Mouse (Mus musculus) hindbrain, embryonic 14.5 days (tissue): ENCODE data around the gene Psen2. TPM values are rescaled to one million over a fixed set of nuclear protein-coding genes. Genes with fewer than 3 reads are reported as not detected.

Source experiments
- ATAC-seq: fragments of 200-750 bp; cut with Nextera tagmentation; 2 replicates; pipeline ENCODE4 v1.8.0; 2017; ENCODE audit warnings: moderate number of reproducible peaks, mild to moderate bottlenecking, moderate TSS enrichment, moderate library complexity; ENCODE audit not compliant: low FRiP score
- DNase-seq: peaks from one replicate; pipeline ENCODE4 v3.0.0-alpha.2; 2015; ENCODE audit warnings: low spot score
- H3K27ac ChIP-seq: fragments of 300-500 bp; sonication (generic); 2 replicates; pipeline ENCODE4 v1.5.1; 2014; ENCODE audit warnings: mild to moderate bottlenecking, moderate library complexity
- H3K27me3 ChIP-seq: fragments of 300-500 bp; sonication (generic); 2 replicates; pipeline ENCODE4 v1.6.1; 2014; ENCODE audit warnings: mild to moderate bottlenecking, low read length, mixed read lengths; ENCODE audit not compliant: control insufficient read depth, insufficient read depth
- H3K36me3 ChIP-seq: fragments of 300-500 bp; sonication (generic); replicated peaks from 2 replicates; pipeline ENCODE4 v1.6.1; 2014; ENCODE audit not compliant: control insufficient read depth, insufficient read depth
- H3K4me1 ChIP-seq: fragments of 300-500 bp; sonication (generic); replicated peaks from 2 replicates; pipeline ENCODE4 v1.6.1; 2014; ENCODE audit warnings: antibody characterized with exemption, low read length, mixed read lengths; ENCODE audit not compliant: control insufficient read depth, insufficient read depth
- H3K4me2 ChIP-seq: fragments of 300-500 bp; sonication (generic); replicated peaks from 2 replicates; pipeline ENCODE4 v1.6.1; 2014; ENCODE audit warnings: mild to moderate bottlenecking, moderate library complexity
- H3K4me3 ChIP-seq: fragments of 300-500 bp; sonication (generic); replicated peaks from 2 replicates; pipeline ENCODE4 v1.5.1; 2014; ENCODE audit warnings: mild to moderate bottlenecking, low read length
- H3K9ac ChIP-seq: fragments of 300-500 bp; sonication (generic); 2 replicates; pipeline ENCODE4 v1.6.1; 2014
- H3K9me3 ChIP-seq: fragments of 300-500 bp; sonication (generic); 2 replicates; pipeline ENCODE4 v1.6.1; 2016; ENCODE audit warnings: low read length; ENCODE audit not compliant: control insufficient read depth
- WGBS: fragments of 180-500 bp; shearing (Covaris S2); extraction: QIAGEN DNeasy Blood & Tissue Kit; methylation state at CpG from one replicate; pipeline ENCODE4 v1.1.7; 2014; 5-methylcytosine and 5-hydroxymethylcytosine counted together
- polyA plus RNA-seq: library from polyadenylated mRNA; unstranded; fragments of >200 nt; fragmentation: Nextera tagmentation; extraction: Ambion mirVana; gene quantifications from 2 replicates; pipeline ENCODE4 v1.2.1, GENCODE M21; 2014

The Psen2 gene
- polyA plus RNA-seq, 1 experiment from 2014 or later = 16.5 TPM

- 90% methylated on average over 4 of the region's 4 CpGs for WGBS
- no peak overlapping the region for H3K4me3 ChIP-seq
- H3K36me3 ChIP-seq = no peaks in the 10 kb centered on the region
- no peak overlapping the region for H3K27ac ChIP-seq
- no peaks in the 10 kb centered on the region for H3K9me3 ChIP-seq
- H3K27me3 ChIP-seq = no peaks in the 10 kb centered on the region
- no peak overlapping the region for H3K9ac ChIP-seq
- H3K4me1 ChIP-seq = no peaks in the 10 kb centered on the region
- DNase-seq (no peak), ATAC-seq (no peak)
- no peak overlapping the region for H3K4me2 ChIP-seq
Observed at GRCm38 (mm10) chr1:180188951-180189350, 74.3 kb downstream of the Psen2 start.

DNA sequence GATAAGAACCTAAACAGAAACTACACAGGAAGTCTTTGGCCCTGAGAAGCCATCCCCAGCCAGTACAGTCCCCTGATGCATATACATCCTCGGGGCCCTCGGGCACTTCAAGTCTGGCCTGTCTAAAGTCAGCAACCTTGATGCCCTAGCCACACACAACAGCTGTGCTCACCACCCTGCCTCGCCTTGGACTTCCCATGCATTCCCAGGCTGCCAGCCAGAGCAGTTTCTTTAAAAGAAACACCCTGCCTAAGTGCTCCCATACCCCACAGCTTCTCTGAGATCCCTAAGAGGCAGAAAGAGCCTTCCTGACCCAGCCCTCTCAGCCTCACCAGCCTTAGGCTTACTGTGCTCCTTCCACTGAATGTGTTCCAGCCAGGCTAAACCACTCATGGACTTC lies 76.9 kb downstream of the Psen2 start:
- no peak overlapping the region for H3K9ac ChIP-seq
- H3K27me3 ChIP-seq = no peaks in the 10 kb centered on the region
- WGBS = 91% methylated on average over 3 of the region's 3 CpGs
- no peak overlapping the region for H3K4me3 ChIP-seq
- H3K27ac ChIP-seq = no peak overlapping the region
- H3K9me3 ChIP-seq = no peaks in the 10 kb centered on the region
- no peaks in the 10 kb centered on the region for H3K4me1 ChIP-seq
- DNase-seq = no peak
- no peak for ATAC-seq
- no peak overlapping the region for H3K4me2 ChIP-seq
- no peaks in the 10 kb centered on the region for H3K36me3 ChIP-seq

- DNase-seq (no peak), ATAC-seq (no peak)
- no peaks in the 10 kb centered on the region for H3K4me1 ChIP-seq
- H3K9ac ChIP-seq = no peak overlapping the region
- no peaks in the 10 kb centered on the region for H3K27me3 ChIP-seq
- H3K4me3 ChIP-seq = no peak overlapping the region
- no peak overlapping the region for H3K27ac ChIP-seq
- no peaks in the 10 kb centered on the region for H3K36me3 ChIP-seq
- H3K4me2 ChIP-seq = no peak overlapping the region
- H3K9me3 ChIP-seq = no peaks in the 10 kb centered on the region
- WGBS = 70% methylated on average over 5 of the region's 5 CpGs
Observed at GRCm38 (mm10) chr1:180185877-180186276, 77.4 kb downstream of the Psen2 start.

DNA sequence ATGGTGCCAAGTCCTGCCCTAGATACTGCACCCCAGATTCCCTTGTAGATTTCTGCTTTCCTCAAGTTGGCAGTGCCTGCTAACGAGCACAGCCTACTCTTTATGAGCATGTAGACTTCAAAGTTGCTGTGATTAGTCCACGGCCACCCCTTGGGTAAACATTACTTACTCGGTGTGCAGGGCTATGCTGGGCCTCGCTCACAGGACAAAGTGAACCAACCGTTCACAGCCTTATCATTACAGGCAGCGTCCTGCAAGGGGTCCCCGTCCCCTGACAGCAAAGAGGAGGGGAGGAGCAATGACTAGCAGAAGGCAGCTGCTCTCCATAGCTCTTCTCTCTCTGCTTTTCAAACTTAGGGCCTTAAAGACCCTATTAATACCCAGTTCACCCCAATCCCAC lies 78.5 kb downstream of the Psen2 start:
- Histone ChIP-seq H3K4me2 (no peak overlapping the region), H3K27me3 (no peaks in the 10 kb centered on the region), H3K4me3 (no peak overlapping the region), H3K9ac (no peak overlapping the region), H3K27ac (no peak overlapping the region), H3K36me3 (no peaks in the 10 kb centered on the region), H3K4me1 (no peaks in the 10 kb centered on the region), H3K9me3 (no peaks in the 10 kb centered on the region)
- DNase-seq = no peak
- ATAC-seq = no peak
- WGBS = 75% methylated on average over 7 of the region's 7 CpGs

DNA sequence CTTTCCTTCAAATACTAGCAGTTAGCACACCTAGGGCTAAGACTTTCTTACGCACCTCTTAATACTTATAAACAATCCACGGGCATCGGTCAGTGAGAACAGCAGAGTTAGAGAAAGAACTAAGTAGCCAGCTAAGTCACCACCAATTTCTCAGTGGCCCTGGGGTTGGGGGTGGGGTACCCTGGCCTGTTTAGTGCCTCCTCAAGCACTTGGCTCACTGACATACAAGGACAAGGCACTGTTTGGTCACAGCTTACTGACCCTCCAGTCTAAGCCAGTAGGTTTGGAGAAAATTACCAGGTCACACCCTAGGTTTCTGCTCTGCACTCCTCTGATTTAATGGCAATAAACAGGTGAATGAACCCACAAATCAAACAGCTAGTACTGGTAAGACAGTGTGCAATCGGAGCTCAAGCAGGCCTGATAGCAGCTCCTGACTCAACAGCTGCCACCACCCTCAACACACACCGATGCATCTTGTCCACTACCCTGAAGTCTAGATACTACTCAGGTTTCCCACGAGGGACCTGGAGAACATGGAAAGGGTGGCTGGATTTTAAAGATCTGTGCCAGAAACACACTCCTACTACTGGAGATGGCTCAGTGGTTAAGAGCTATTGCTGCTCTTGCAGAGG lies 79.6 kb downstream of the Psen2 start:
- DNase-seq (no peak), ATAC-seq (no peak)
- Histone ChIP-seq H3K27ac (no peak overlapping the region), H3K4me1 (no peaks in the 10 kb centered on the region), H3K27me3 (no peaks in the 10 kb centered on the region), H3K36me3 (no peaks in the 10 kb centered on the region), H3K9ac (no peak overlapping the region), H3K4me3 (no peak overlapping the region), H3K9me3 (no peaks in the 10 kb centered on the region), H3K4me2 (no peak overlapping the region)
- 91% methylated on average over 6 of the region's 6 CpGs for WGBS

DNA sequence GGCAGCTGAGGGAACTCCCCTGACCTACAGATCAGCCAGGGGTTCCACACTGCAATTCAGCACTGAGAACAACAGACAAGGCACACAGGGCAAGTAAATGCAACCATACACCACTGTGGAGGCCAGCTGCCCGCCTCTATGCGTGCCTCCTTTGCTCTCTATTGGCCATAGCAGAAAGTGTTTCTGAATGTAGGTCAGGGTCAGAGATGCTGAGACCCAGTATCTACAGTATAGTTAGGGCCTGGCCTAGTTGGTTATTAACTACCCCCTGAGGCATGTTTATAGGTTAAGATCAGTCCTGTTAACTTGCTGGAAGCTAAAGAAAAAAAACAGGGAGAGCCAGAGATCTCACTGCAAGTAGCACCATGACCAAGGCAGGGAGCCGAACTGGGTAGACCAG lies 80.5 kb downstream of the Psen2 start:
- ATAC-seq (no peak), DNase-seq (no peak)
- Histone ChIP-seq H3K36me3 (no peaks in the 10 kb centered on the region), H3K9me3 (no peaks in the 10 kb centered on the region), H3K4me2 (no peak overlapping the region), H3K27me3 (no peaks in the 10 kb centered on the region), H3K4me1 (no peaks in the 10 kb centered on the region), H3K9ac (no peak overlapping the region), H3K4me3 (no peak overlapping the region), H3K27ac (no peak overlapping the region)
- 79% methylated on average over 3 of the region's 3 CpGs for WGBS

DNA sequence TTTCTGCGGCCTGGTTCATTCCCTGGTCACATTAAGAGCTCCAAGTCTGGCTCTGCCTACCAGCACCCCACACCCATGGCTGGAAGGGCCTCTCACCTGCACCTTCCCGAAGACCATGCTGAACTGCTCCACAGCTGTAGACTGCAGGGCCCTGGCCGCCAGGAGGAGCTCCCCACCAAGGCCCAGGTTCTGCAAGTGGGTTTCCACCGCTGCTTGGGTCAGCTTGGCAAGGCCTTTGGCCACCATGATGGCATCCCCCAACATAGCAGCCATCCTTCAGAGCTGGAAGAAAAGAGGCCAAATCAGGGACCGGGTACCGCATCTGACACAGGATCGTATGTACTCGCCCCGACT lies 81.3 kb downstream of the Psen2 start:
- DNase-seq (no peak), ATAC-seq (no peak)
- no peak overlapping the region for H3K4me3 ChIP-seq
- H3K9ac ChIP-seq = no peak overlapping the region
- H3K9me3 ChIP-seq = no peaks in the 10 kb centered on the region
- H3K4me2 ChIP-seq = no peak overlapping the region
- H3K4me1 ChIP-seq = no peaks in the 10 kb centered on the region
- 88% methylated on average over 9 of the region's 9 CpGs for WGBS
- no peaks in the 10 kb centered on the region for H3K36me3 ChIP-seq
- no peaks in the 10 kb centered on the region for H3K27me3 ChIP-seq
- H3K27ac ChIP-seq = no peak overlapping the region

DNA sequence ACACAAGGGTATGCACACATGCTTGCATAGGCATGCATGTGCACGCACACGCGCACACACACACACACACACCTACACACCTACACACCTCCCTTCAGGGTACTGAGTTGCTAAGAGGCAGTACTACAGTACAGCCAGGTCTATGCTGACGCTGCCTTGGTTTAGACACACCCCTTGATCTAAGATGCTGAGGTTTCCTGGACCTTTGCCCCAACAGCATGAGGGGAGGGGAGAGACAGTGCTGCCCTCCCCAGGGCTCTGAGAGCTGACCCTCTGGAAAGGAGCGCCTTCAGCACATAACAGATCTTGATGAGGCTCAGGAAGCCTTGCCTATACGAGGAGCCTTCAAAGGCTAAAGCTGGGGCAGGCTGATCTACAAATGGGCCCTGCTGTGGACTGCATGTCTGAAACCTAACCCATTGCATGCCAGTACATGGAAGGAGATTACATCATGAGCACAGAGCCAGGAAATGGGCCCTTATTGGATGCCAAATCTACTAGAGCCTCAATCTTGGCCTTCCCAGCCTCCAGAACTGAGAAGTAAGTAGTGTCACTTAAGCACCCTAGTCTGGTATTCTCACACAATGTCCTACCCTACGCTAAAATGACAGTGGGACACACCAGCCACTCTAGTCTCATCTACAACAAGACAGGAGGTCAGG lies 81.8 kb downstream of the Psen2 start:
- Histone ChIP-seq H3K27ac (no peak overlapping the region), H3K36me3 (no peaks in the 10 kb centered on the region), H3K4me3 (no peak overlapping the region), H3K4me2 (no peak overlapping the region), H3K4me1 (no peaks in the 10 kb centered on the region), H3K27me3 (no peaks in the 10 kb centered on the region), H3K9ac (no peak overlapping the region), H3K9me3 (no peaks in the 10 kb centered on the region)
- ATAC-seq (no peak), DNase-seq (no peak)
- WGBS = 89% methylated on average over 7 of the region's 7 CpGs

- no peak for DNase-seq
Observed at GRCm38 (mm10) chr1:180179840-180180239, 83.4 kb downstream of the Psen2 start.

DNA sequence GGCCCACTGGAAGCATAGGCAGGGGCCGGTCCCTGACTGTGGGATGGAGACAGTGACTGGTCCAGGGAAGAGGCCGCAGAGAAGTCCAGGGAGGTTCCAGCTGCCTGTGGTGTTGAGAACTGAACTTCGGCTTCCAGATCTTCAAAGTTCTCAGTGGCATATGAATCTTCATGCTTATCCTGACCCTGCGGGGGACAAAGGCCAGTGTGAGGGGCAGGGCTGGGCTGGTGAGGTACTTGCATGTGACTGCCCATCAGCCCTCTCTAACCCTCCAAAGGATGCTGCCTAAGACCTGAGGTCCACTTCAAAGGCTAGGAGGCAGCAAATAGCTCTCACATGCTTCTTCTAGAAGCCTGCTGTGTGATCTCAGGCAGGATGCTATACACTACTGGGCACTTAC lies 84.1 kb downstream of the Psen2 start:
- no peaks in the 10 kb centered on the region for H3K4me1 ChIP-seq
- no peaks in the 10 kb centered on the region for H3K27me3 ChIP-seq
- H3K4me3 ChIP-seq = no peak overlapping the region
- DNase-seq (no peak), ATAC-seq (no peak)
- H3K27ac ChIP-seq = no peak overlapping the region
- H3K9ac ChIP-seq = no peak overlapping the region
- no peaks in the 10 kb centered on the region for H3K9me3 ChIP-seq
- no peak overlapping the region for H3K4me2 ChIP-seq
- 95% methylated on average over 4 of the region's 4 CpGs for WGBS
- H3K36me3 ChIP-seq = no peaks in the 10 kb centered on the region

More at GRCm38 (mm10) chr1:180179840-180180239, 83.4 kb downstream of the Psen2 start:
- H3K4me1 ChIP-seq = no peaks in the 10 kb centered on the region
- H3K36me3 ChIP-seq = no peaks in the 10 kb centered on the region
- ATAC-seq = no peak
- H3K9ac ChIP-seq = no peak overlapping the region
- no peak overlapping the region for H3K27ac ChIP-seq
- no peaks in the 10 kb centered on the region for H3K27me3 ChIP-seq
- H3K4me2 ChIP-seq = no peak overlapping the region
- H3K4me3 ChIP-seq = no peak overlapping the region
- WGBS = 90% methylated on average over 2 of the region's 2 CpGs
- H3K9me3 ChIP-seq = no peaks in the 10 kb centered on the region
